Mouse (Mus musculus) liver, embryonic 14.5 days (tissue): ENCODE data around the gene Eno2.

Experiments
- CTCF ChIP-seq: IDR thresholded peaks from 2 replicates; pipeline ENCODE4 v1.5.1; 2016; ENCODE audit warnings: antibody characterized with exemption, low read depth, control low read depth
- EP300 ChIP-seq: IDR thresholded peaks from 2 replicates; pipeline ENCODE4 v1.6.1; 2016; ENCODE audit warnings: antibody characterized with exemption, low read depth

DNA sequence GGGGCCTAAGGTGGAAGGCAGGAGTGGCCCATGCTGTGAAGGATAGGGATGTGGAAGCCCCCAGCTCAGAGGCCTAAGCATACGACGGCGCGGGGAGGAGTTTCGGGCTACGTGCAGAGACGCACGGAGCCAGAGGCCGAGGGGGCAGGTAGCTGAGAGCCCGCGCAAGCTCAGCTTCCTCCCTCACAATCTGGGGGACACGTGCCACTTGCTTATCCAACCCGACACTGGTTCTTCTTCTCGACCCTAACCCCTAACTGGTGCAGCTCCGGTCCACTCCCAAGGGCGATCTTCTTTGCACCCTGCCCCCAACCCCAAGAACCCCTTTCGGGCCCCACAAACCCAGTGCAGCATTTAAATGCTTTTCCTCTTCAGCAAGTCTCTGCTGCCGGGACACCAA lies 44.0 kb upstream of the Eno2 start:
- TF ChIP-seq CTCF (no peak), EP300 (no peak)
